Mouse (Mus musculus) hindbrain, embryonic 14.5 days (tissue): Measurements from ENCODE around the gene Atp7b. TPM values are rescaled to one million over a fixed set of nuclear protein-coding genes. Genes with fewer than 3 reads are reported as not detected.
A peak's percentile ranks its signal among the peaks of the same experiment; 100 is the strongest.

ENCODE experiments used
- ATAC-seq: fragments of 200-750 bp; cut with Nextera tagmentation; 2 replicates; pipeline ENCODE4 v1.8.0; 2017; ENCODE audit warnings: moderate number of reproducible peaks, mild to moderate bottlenecking, moderate TSS enrichment, moderate library complexity; ENCODE audit not compliant: low FRiP score
- DNase-seq: peaks from one replicate; pipeline ENCODE4 v3.0.0-alpha.2; 2015; ENCODE audit warnings: low spot score
- H3K27ac ChIP-seq: fragments of 300-500 bp; sonication (generic); 2 replicates; pipeline ENCODE4 v1.5.1; 2014; ENCODE audit warnings: mild to moderate bottlenecking, moderate library complexity
- H3K27me3 ChIP-seq: fragments of 300-500 bp; sonication (generic); 2 replicates; pipeline ENCODE4 v1.6.1; 2014; ENCODE audit warnings: mild to moderate bottlenecking, low read length, mixed read lengths; ENCODE audit not compliant: control insufficient read depth, insufficient read depth
- H3K36me3 ChIP-seq: fragments of 300-500 bp; sonication (generic); replicated peaks from 2 replicates; pipeline ENCODE4 v1.6.1; 2014; ENCODE audit not compliant: control insufficient read depth, insufficient read depth
- H3K4me1 ChIP-seq: fragments of 300-500 bp; sonication (generic); replicated peaks from 2 replicates; pipeline ENCODE4 v1.6.1; 2014; ENCODE audit warnings: antibody characterized with exemption, low read length, mixed read lengths; ENCODE audit not compliant: control insufficient read depth, insufficient read depth
- H3K4me2 ChIP-seq: fragments of 300-500 bp; sonication (generic); replicated peaks from 2 replicates; pipeline ENCODE4 v1.6.1; 2014; ENCODE audit warnings: mild to moderate bottlenecking, moderate library complexity
- H3K4me3 ChIP-seq: fragments of 300-500 bp; sonication (generic); replicated peaks from 2 replicates; pipeline ENCODE4 v1.5.1; 2014; ENCODE audit warnings: mild to moderate bottlenecking, low read length
- H3K9ac ChIP-seq: fragments of 300-500 bp; sonication (generic); 2 replicates; pipeline ENCODE4 v1.6.1; 2014
- H3K9me3 ChIP-seq: fragments of 300-500 bp; sonication (generic); 2 replicates; pipeline ENCODE4 v1.6.1; 2016; ENCODE audit warnings: low read length; ENCODE audit not compliant: control insufficient read depth
- WGBS: fragments of 180-500 bp; shearing (Covaris S2); extraction: QIAGEN DNeasy Blood & Tissue Kit; methylation state at CpG from one replicate; pipeline ENCODE4 v1.1.7; 2014; 5-methylcytosine and 5-hydroxymethylcytosine counted together
- polyA plus RNA-seq: library from polyadenylated mRNA; unstranded; fragments of >200 nt; fragmentation: Nextera tagmentation; extraction: Ambion mirVana; gene quantifications from 2 replicates; pipeline ENCODE4 v1.2.1, GENCODE M21; 2014

Atp7b gene
- polyA plus RNA-seq, 1 experiment from 2014 or later, result 2.0 TPM

GRCm38 (mm10) chr8:21955321-21955720 is 104.8 kb downstream of the Atp7b start:
- no peaks in the 10 kb centered on the region for H3K36me3 ChIP-seq
- ATAC-seq, result no peak
- no peak overlapping the region for H3K27ac ChIP-seq
- no peaks in the 10 kb centered on the region for H3K4me1 ChIP-seq
- no peak overlapping the region for H3K9ac ChIP-seq
- DNase-seq, result peak; percentile 78
- 5% methylated on average over 9 of the region's 9 CpGs for WGBS
- H3K4me2 ChIP-seq, result no peak overlapping the region
- no peaks in the 10 kb centered on the region for H3K27me3 ChIP-seq
- no peak overlapping the region for H3K4me3 ChIP-seq
- H3K9me3 ChIP-seq, result no peaks in the 10 kb centered on the region

DNA sequence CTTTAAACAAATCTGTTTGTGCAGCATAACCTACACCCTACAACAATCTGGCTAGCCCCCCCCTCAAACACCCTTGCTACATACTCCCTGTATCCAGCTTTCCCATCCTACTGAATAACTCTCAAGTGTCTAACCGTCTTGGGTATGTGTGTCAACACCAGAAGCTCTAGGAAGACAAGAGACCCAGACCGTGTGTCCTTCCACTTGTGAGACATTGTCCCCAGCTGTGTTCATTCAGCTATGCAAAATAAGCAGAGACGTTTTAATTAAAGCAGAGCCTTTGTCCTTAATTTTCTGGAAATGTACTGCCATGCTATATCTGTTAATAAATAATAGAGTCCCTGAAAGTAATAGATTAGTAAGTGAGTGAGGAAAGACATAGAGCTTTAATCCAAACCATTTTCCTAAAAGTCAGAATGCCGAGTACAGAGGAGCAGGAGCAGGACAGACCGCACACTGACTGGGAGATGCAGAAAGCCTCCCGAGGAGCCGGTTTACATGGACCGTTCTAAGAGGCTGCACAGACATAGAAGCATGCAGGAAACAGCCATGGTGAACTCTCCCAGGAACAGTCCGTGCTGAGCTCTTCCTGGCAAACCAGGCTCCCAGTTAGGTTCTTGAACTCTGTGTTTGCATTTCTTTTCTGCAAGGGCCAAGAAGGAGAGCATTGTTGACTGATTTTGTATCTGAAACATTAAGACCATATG is 112.6 kb downstream of the Atp7b start:
- H3K4me3 ChIP-seq, result no peak overlapping the region
- DNase-seq (no peak), ATAC-seq (peak; percentile 40; the same call in 1 of the 2 replicates)
- H3K4me2 ChIP-seq, result no peak overlapping the region
- H3K27ac ChIP-seq, result no peak overlapping the region
- no peaks in the 10 kb centered on the region for H3K27me3 ChIP-seq
- no peaks in the 10 kb centered on the region for H3K36me3 ChIP-seq
- WGBS, result 51% methylated on average over 9 of the region's 9 CpGs
- H3K9me3 ChIP-seq, result no peaks in the 10 kb centered on the region
- no peaks in the 10 kb centered on the region for H3K4me1 ChIP-seq
- no peak overlapping the region for H3K9ac ChIP-seq

DNA sequence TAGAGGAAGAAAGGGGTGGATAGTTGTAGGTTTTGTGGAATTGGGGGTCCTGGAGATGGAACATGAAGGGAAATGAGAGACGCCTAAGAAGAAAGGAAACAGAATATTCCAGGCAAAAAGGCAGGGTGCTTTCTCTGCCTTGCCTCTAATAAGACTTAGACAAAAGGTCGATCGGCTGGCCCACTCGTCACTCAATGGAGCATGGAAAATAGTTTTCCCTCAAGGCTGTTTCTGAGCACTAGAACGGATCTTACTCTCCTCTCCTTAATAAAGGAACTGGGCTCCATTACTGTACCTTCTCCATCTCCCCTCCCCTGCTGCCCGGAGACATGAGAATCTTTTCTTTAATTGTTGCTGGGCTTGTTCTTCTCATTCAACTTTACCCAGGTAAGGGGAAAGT is 113.6 kb downstream of the Atp7b start, which contains the start of gene Defb13:
TSS of gene Defb13 (plus strand) at position 301 of the 400 bp plus-strand sequence.
- no peak within 1 kb of the TSS for H3K4me2 ChIP-seq
- H3K4me3 ChIP-seq, result no peak within 1 kb of the TSS
- no peaks in the 10 kb centered on the region for H3K36me3 ChIP-seq
- no peak for ATAC-seq
- WGBS, result 81% methylated on average over 6 of the region's 6 CpGs
- H3K9me3 ChIP-seq, result no peaks in the 10 kb centered on the region
- DNase-seq, result no peak
- no peak within 1 kb of the TSS for H3K9ac ChIP-seq
- H3K27me3 ChIP-seq, result no peaks in the 10 kb centered on the region
- H3K4me1 ChIP-seq, result no peaks in the 10 kb centered on the region
- H3K27ac ChIP-seq, result no peak within 1 kb of the TSS

Other genes starting within 250 kb of the Atp7b start
- not detected in 2 replicates for gene Defb50, start 236.8 kb downstream of the Atp7b start, polyA plus RNA-seq
- gene Defb2, start 220.4 kb downstream of the Atp7b start, polyA plus RNA-seq, result 0.86 TPM in 1 of 2 replicates, not detected in the other
- 1.6 and 1.8 TPM in 2 replicates for gene Defb10, start 201.4 kb downstream of the Atp7b start, polyA plus RNA-seq
- 2.1 and 3.7 TPM in 2 replicates for gene Defb9, start 174.9 kb downstream of the Atp7b start, polyA plus RNA-seq
- 31.1 and 57.9 TPM in 2 replicates for gene Defb11, start 153.9 kb downstream of the Atp7b start, polyA plus RNA-seq
- not detected in 2 replicates for gene Defb15, start 127.6 kb downstream of the Atp7b start, polyA plus RNA-seq
- gene Defb35, start 122.0 kb downstream of the Atp7b start, polyA plus RNA-seq, result not detected in 2 replicates
- gene Defb13, start 113.5 kb downstream of the Atp7b start, polyA plus RNA-seq, result not detected in 2 replicates
- gene Fam90a1a, start 101.6 kb downstream of the Atp7b start, polyA plus RNA-seq, result not detected in 2 replicates
- not detected in 2 replicates for gene Ccdc70, start 90.5 kb downstream of the Atp7b start, polyA plus RNA-seq
- gene Alg11, start 416 bp upstream of the Atp7b start, polyA plus RNA-seq, result 34.1 and 41.6 TPM in 2 replicates
- gene Nek5, start 64.7 kb upstream of the Atp7b start, polyA plus RNA-seq, result 1.3 and 1.7 TPM in 2 replicates
- 9.0 and 9.5 TPM in 2 replicates for gene Nek3, start 106.1 kb upstream of the Atp7b start, polyA plus RNA-seq
- 14.2 and 14.9 TPM in 2 replicates for gene Ckap2, start 125.5 kb upstream of the Atp7b start, polyA plus RNA-seq
- gene Vps36, start 132.5 kb upstream of the Atp7b start, polyA plus RNA-seq, result 40.7 and 41.8 TPM in 2 replicates
- 8.2 and 8.3 TPM in 2 replicates for gene Thsd1, start 167.0 kb upstream of the Atp7b start, polyA plus RNA-seq
- gene Tpte, start 223.1 kb upstream of the Atp7b start, polyA plus RNA-seq, result not detected in 2 replicates